Mouse (Mus musculus) macrophage (primary cell): Measurements from ENCODE around the gene Nfic. TPM values are rescaled to one million over a fixed set of nuclear protein-coding genes. Genes with fewer than 3 reads are reported as not detected.

Experiments used
- polyA plus RNA-seq: library from polyadenylated mRNA; stranded (reverse); fragments of 250-400 nt; gene quantifications from 3 replicates; pipeline ENCODE4 v1.2.4, GENCODE M21; 2018; ENCODE audit warnings: inconsistent platforms

Gene Nfic
- polyA plus RNA-seq, 1 experiment from 2014 or later = 60.6 TPM

Other genes starting within 250 kb of the Nfic start
- gene Atcay, start 224.8 kb downstream of the Nfic start, polyA plus RNA-seq = not detected in 3 replicates
- 0.26 to 0.61 TPM (median 0.53 TPM) in 3 replicates for gene Zfr2, start 222.5 kb downstream of the Nfic start, polyA plus RNA-seq
- gene Matk, start 202.7 kb downstream of the Nfic start, polyA plus RNA-seq = 5.3 to 5.7 TPM (median 5.5 TPM) in 3 replicates
- 39.4 to 78.9 TPM (median 55.8 TPM) in 3 replicates for gene Mrpl54, start 188.7 kb downstream of the Nfic start, polyA plus RNA-seq
- gene Apba3, start 188.7 kb downstream of the Nfic start, polyA plus RNA-seq = 9.8 to 31.4 TPM (median 19.8 TPM) in 3 replicates
- gene Tjp3, start 164.1 kb downstream of the Nfic start, polyA plus RNA-seq = 1.7 to 4.2 TPM (median 3.3 TPM) in 3 replicates
- 63.2 to 85.8 TPM (median 77.1 TPM) in 3 replicates for gene Pip5k1c, start 162.7 kb downstream of the Nfic start, polyA plus RNA-seq
- 14.4 to 21.3 TPM (median 15.1 TPM) in 3 replicates for gene Cactin, start 134.5 kb downstream of the Nfic start, polyA plus RNA-seq
- gene Tbxa2r, start 126.9 kb downstream of the Nfic start, polyA plus RNA-seq = not detected in 3 replicates
- gene Gipc3, start 112.4 kb downstream of the Nfic start, polyA plus RNA-seq = 0.07 TPM in 1 of 3 replicates, not detected in the others
- 33.1 to 54.6 TPM (median 42.5 TPM) in 3 replicates for gene Hmg20b, start 105.2 kb downstream of the Nfic start, polyA plus RNA-seq
- gene Mfsd12, start 98.1 kb downstream of the Nfic start, polyA plus RNA-seq = 129 to 266 TPM (median 167 TPM) in 3 replicates
- gene 4930404N11Rik, start 89.8 kb downstream of the Nfic start, polyA plus RNA-seq = 1.5 to 9.8 TPM (median 2.5 TPM) in 3 replicates
- gene Fzr1, start 77.1 kb downstream of the Nfic start, polyA plus RNA-seq = 12.9 to 17.0 TPM (median 15.3 TPM) in 3 replicates
- 21.0 to 48.1 TPM (median 32.0 TPM) in 3 replicates for gene Dohh, start 71.2 kb downstream of the Nfic start, polyA plus RNA-seq
- gene Gm48551, start 71.2 kb downstream of the Nfic start, polyA plus RNA-seq = 0.07 to 1.0 TPM (median 0.46 TPM) in 3 replicates
- gene Gm48552, start 66.6 kb downstream of the Nfic start, polyA plus RNA-seq = 0.57 TPM in 1 of 3 replicates, not detected in the others
- 9.6 to 21.8 TPM (median 14.6 TPM) in 3 replicates for gene Smim24, start 62.6 kb downstream of the Nfic start, polyA plus RNA-seq
- 0.04 TPM in 1 of 3 replicates, not detected in the others for gene Celf5, start 27.1 kb upstream of the Nfic start, polyA plus RNA-seq
- gene Ncln, start 40.8 kb upstream of the Nfic start, polyA plus RNA-seq = 54.5 to 93.3 TPM (median 77.1 TPM) in 3 replicates
- gene S1pr4, start 44.5 kb upstream of the Nfic start, polyA plus RNA-seq = 0.14 to 0.26 TPM (median 0.14 TPM) in 3 replicates
- 4.6 to 16.6 TPM (median 10.2 TPM) in 3 replicates for gene Gna15, start 68.6 kb upstream of the Nfic start, polyA plus RNA-seq
- gene Gna11, start 89.6 kb upstream of the Nfic start, polyA plus RNA-seq = 3.5 to 6.3 TPM (median 6.2 TPM) in 3 replicates
- gene Aes, start 103.9 kb upstream of the Nfic start, polyA plus RNA-seq = 301 to 334 TPM (median 303 TPM) in 3 replicates
- 1.3 to 3.9 TPM (median 3.6 TPM) in 3 replicates for gene Tle2, start 118.9 kb upstream of the Nfic start, polyA plus RNA-seq
- 9.8 to 17.4 TPM (median 16.7 TPM) in 3 replicates for gene Tle6, start 145.4 kb upstream of the Nfic start, polyA plus RNA-seq
- 0.30 to 0.55 TPM (median 0.40 TPM) in 3 replicates for gene BC025920, start 150.6 kb upstream of the Nfic start, polyA plus RNA-seq
- 7.3 to 9.1 TPM (median 8.1 TPM) in 3 replicates for gene Sirt6, start 172.2 kb upstream of the Nfic start, polyA plus RNA-seq
- 10.3 to 12.0 TPM (median 11.5 TPM) in 3 replicates for gene Ankrd24, start 172.9 kb upstream of the Nfic start, polyA plus RNA-seq
- gene Gm10778, start 193.4 kb upstream of the Nfic start, polyA plus RNA-seq = 2.2 to 2.9 TPM (median 2.6 TPM) in 3 replicates
- 3.1 to 4.4 TPM (median 3.4 TPM) in 3 replicates for gene Zfp433, start 249.2 kb upstream of the Nfic start, polyA plus RNA-seq